Mouse (Mus musculus) lung, postnatal 0 days (tissue): Measurements from ENCODE around the gene Pakap. TPM values are rescaled to one million over a fixed set of nuclear protein-coding genes. Genes with fewer than 3 reads are reported as not detected.

ENCODE experiments used
- ATAC-seq: fragments of 200-750 bp; cut with Nextera tagmentation; 2 replicates; pipeline ENCODE4 v1.8.0; 2017; ENCODE audit warnings: moderate library complexity
- DNase-seq: peaks from one replicate; pipeline ENCODE4 v3.0.0-alpha.2; 2016; ENCODE audit warnings: low spot score
- H3K27ac ChIP-seq: fragments of 300-500 bp; sonication (generic); 2 replicates; pipeline ENCODE4 v1.5.1; 2014; ENCODE audit warnings: antibody characterized with exemption, mild to moderate bottlenecking, low read length, mixed read lengths
- H3K27me3 ChIP-seq: fragments of 300-500 bp; sonication (generic); replicated peaks from 2 replicates; pipeline ENCODE4 v1.6.1; 2014; ENCODE audit warnings: low read length, mixed read lengths; ENCODE audit not compliant: insufficient read depth
- H3K36me3 ChIP-seq: fragments of 300-500 bp; sonication (generic); 2 replicates; pipeline ENCODE4 v1.6.1; 2014; ENCODE audit warnings: low read length, mixed read lengths; ENCODE audit not compliant: insufficient read depth
- H3K4me1 ChIP-seq: fragments of 300-500 bp; sonication (generic); 2 replicates; pipeline ENCODE4 v1.6.1; 2014; ENCODE audit warnings: antibody characterized with exemption, low read depth, low read length, mixed read lengths; ENCODE audit not compliant: insufficient read depth
- H3K4me2 ChIP-seq: fragments of 300-500 bp; sonication (generic); replicated peaks from 2 replicates; pipeline ENCODE4 v1.6.1; 2014; ENCODE audit warnings: low read depth, mild to moderate bottlenecking, low read length, moderate library complexity, mixed read lengths
- H3K4me3 ChIP-seq: fragments of 300-500 bp; sonication (generic); 2 replicates; pipeline ENCODE4 v1.5.1; 2014; ENCODE audit warnings: low read depth, low read length
- H3K9ac ChIP-seq: fragments of 300-500 bp; sonication (generic); replicated peaks from 2 replicates; pipeline ENCODE4 v1.6.1; 2014; ENCODE audit warnings: low read depth, mild to moderate bottlenecking
- H3K9me3 ChIP-seq: fragments of 300-500 bp; sonication (generic); 2 replicates; pipeline ENCODE4 v1.6.1; 2016; ENCODE audit warnings: low read length, mixed read lengths
- CTCF ChIP-seq: IDR thresholded peaks from 2 replicates; pipeline ENCODE4 v1.5.1; 2016; ENCODE audit warnings: antibody characterized with exemption, mild to moderate bottlenecking
- EP300 ChIP-seq: IDR thresholded peaks from 2 replicates; pipeline ENCODE4 v1.6.1; 2016; ENCODE audit warnings: antibody characterized with exemption, mild to moderate bottlenecking, control low read depth
- WGBS: fragments of 180-500 bp; shearing (Covaris S2); extraction: QIAGEN DNeasy Blood & Tissue Kit; methylation state at CpG from one replicate; pipeline ENCODE4 v1.1.7; 2014; 5-methylcytosine and 5-hydroxymethylcytosine counted together
- polyA plus RNA-seq: library from polyadenylated mRNA; unstranded; fragments of >200 nt; fragmentation: Nextera tagmentation; extraction: Ambion mirVana; gene quantifications from 2 replicates; pipeline ENCODE4 v1.2.1, GENCODE M21; 2015

Gene Pakap
- polyA plus RNA-seq, 1 experiment from 2014 or later: 60.5 TPM

DNA sequence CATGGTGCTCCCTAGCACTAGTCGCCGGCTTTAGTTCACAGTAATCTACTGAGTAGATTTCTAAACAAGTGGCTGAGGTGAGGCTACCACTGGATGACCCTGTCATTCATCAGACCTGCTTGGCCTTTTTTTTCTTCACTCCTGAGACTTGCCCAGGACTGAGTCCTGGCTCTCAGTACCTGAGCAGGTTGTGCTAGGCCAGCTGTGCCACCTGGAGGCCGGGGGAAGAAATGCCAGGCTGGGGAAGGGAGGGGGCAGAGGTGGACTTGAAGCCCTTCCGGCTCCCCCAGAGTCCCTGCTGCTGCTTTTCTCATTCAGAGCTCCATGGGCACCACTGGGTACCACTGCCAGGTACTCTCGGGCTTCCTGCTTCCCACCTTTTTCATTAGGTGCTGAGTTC is 220.7 kb downstream of the Pakap start:
- 63% methylated on average over 5 of the region's 5 CpGs for WGBS
- ATAC-seq (no peak), DNase-seq (no peak)
- Histone ChIP-seq H3K27me3 (no peaks in the 10 kb centered on the region), H3K36me3 (no peaks in the 10 kb centered on the region), H3K4me3 (no peak overlapping the region), H3K4me2 (no peak overlapping the region), H3K4me1 (peaks cover 7% of the 10 kb centered on the region; the same call in 1 of the 2 replicates), H3K9me3 (no peaks in the 10 kb centered on the region), H3K9ac (no peak overlapping the region), H3K27ac (no peak overlapping the region)
- no peak for TF ChIP-seq EP300
- peak; percentile 67 for TF ChIP-seq CTCF

DNA sequence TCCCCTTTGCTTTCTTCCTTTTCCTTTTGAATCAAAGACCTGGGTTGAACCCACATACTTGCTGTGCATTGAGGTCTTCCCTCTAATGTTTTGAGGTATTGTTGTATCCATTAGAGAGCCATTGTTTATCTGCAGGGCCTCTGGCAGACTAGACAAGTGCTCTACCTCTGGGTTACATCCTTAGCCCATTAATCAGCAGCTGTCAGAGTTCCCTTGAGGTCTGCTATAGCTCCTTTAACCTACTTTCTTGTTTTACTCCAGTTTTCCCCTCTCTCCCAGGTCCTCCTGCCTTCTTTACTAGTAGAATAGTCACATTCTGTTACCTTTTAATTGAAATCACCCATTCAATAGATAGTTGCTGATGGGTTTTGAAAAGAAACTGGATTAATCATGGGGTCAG is 221.1 kb downstream of the Pakap start:
- H3K9ac ChIP-seq: no peak overlapping the region
- H3K27ac ChIP-seq: no peak overlapping the region

DNA sequence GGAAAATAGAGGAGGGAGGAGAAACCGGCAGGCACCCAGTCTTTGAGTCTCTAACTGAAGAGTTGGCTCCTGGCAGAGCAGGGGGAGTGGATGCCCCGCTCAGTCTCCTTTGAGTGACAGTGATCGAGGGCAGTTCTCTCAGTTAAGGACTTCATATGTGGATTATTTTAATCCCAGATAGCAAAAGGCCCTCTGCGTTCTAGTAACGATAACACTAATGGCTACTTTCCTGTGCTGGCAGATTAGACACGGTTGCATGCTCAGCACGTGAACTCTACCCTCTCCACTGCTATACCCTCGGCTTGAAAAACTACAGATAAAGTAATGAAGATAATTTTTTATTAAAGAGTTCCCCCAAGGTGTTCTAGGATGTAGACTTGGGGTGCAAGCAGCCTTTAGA is 226.0 kb downstream of the Pakap start:
- Histone ChIP-seq H3K27me3 (no peaks in the 10 kb centered on the region), H3K27ac (peak overlapping the region; percentile 76), H3K9me3 (no peaks in the 10 kb centered on the region), H3K4me1 (peaks cover 22% of the 10 kb centered on the region; the same call in 1 of the 2 replicates), H3K9ac (no peak overlapping the region), H3K4me3 (no peak overlapping the region), H3K36me3 (no peaks in the 10 kb centered on the region), H3K4me2 (no peak overlapping the region)
- ATAC-seq (peak; percentile 3; the same call in 1 of the 2 replicates), DNase-seq (peak; percentile 28)
- TF ChIP-seq EP300: no peak
- no peak for TF ChIP-seq CTCF
- WGBS: 23% methylated on average over 8 of the region's 8 CpGs

More for the DNA sequence above, 221.1 kb downstream of the Pakap start:
- H3K27me3 ChIP-seq: no peaks in the 10 kb centered on the region
- H3K4me1 ChIP-seq: peaks cover 10% of the 10 kb centered on the region; the same call in 1 of the 2 replicates
- no peak overlapping the region for H3K4me2 ChIP-seq
- DNase-seq (no peak), ATAC-seq (no peak)
- H3K36me3 ChIP-seq: no peaks in the 10 kb centered on the region
- no peak for TF ChIP-seq EP300
- TF ChIP-seq CTCF: no peak
- H3K4me3 ChIP-seq: no peak overlapping the region
- H3K9me3 ChIP-seq: no peaks in the 10 kb centered on the region

DNA sequence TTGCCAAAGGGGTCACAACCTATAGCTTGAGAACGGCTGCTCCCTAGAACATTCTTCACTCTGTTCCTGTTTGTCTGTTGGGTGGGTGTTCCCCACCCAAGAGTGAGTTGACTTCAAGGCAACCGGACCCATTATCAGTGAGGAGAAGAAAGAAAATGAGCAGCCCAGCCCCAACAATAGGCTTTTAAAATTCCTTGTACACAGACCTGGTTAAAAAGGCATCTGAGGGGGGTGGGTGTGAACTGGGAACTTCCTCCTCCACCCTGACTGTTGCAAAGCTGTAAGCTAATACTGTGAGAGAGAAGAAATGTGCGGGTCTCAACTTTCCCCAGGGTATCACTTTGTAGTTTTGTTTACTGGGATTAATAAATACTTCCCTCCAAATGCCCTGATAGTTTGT is 226.6 kb downstream of the Pakap start:
- Histone ChIP-seq H3K27ac (peak overlapping the region; percentile 76), H3K9ac (no peak overlapping the region), H3K27me3 (no peaks in the 10 kb centered on the region), H3K4me2 (no peak overlapping the region), H3K4me3 (no peak overlapping the region), H3K36me3 (no peaks in the 10 kb centered on the region), H3K9me3 (no peaks in the 10 kb centered on the region), H3K4me1 (peaks cover 22% of the 10 kb centered on the region; the same call in 1 of the 2 replicates)
- DNase-seq (peak; percentile 55), ATAC-seq (peak; percentile 59)
- no peak for TF ChIP-seq CTCF
- TF ChIP-seq EP300: peak; percentile 68
- 3% methylated on average over 3 of the region's 3 CpGs for WGBS

DNA sequence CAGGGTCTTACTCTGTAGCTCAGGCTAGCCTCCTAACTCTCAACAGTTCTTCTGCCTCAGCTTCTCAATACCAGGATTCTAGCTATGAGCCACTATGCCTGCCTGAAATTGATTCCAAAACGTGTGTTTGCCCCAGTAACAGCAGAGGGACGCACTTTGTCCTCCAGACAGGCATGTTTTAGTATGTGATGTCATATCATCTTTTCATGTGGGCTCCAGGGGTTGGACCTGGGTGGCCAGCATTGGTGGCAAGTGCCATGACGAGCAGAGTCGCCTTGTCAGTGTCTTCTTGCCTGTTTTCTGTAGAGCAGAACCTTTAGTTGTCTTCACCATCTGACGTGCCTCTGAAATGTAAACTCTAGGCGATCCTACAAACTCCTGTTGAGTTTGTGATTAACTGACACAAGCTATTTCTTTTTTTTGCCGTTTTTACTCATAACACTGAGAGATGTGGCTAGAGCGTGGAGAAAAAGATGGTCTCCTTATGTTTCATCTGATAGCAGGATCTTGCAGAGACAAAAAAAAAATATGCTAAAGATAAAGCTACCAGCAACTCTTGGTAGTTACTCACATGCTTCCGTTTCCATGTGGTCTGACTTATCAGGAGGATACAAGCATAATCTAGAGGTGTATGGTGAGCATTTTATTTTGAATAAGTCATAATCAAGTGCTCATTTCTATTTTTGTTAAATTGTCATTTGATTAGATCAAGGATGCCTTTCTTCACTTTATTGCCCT is 229.7 kb downstream of the Pakap start:
- H3K27me3 ChIP-seq: no peaks in the 10 kb centered on the region
- no peak overlapping the region for H3K9ac ChIP-seq
- no peak overlapping the region for H3K4me3 ChIP-seq
- H3K27ac ChIP-seq: 0 out of 2 replicates have a peak overlapping the region, but pooled peaks have one; percentile 32
- DNase-seq: no peak
- 62% methylated on average over 9 of the region's 9 CpGs for WGBS
- peaks cover 22% of the 10 kb centered on the region; the same call in 1 of the 2 replicates for H3K4me1 ChIP-seq
- ATAC-seq: no peak
- H3K36me3 ChIP-seq: no peaks in the 10 kb centered on the region
- H3K4me2 ChIP-seq: no peak overlapping the region
- H3K9me3 ChIP-seq: no peaks in the 10 kb centered on the region
- no peak for TF ChIP-seq CTCF
- TF ChIP-seq EP300: no peak; the same call in 1 of the 2 replicates

DNA sequence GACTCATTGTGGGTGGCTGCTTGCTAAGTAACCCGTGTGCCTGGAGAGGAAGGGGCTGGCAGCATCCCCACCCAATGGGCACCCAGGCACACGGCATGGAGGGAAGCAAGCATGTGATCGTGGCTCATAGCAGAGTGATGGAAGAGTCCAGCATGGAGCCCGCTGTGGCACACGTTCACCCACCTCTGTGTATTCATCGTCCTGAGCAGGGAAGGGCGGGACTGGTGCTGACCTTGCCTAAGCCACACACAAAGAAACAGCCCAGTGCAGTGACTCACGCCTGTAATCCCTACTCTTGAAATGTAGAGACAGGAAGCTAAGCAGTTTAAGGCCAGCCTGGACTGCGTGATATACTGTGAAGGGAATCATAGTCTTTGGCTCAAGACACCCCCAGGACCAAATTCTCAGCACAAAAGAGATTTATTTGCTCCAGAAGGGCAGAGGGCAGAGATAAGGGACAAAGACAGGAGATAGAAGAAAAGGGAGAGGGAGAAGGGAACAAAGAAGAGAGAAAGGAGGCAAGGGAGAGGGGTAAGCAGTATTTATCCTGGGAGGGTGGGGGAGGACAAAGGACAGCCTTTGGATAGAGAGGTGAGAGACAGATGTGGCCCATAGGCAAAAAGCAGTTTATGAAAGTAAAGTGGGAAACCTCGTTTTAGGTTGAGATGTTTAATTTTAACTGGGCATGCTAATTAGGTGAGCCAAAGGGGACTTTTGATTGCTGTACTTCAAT is 230.5 kb downstream of the Pakap start:
- no peak overlapping the region for H3K9ac ChIP-seq
- peak; percentile 88 for ATAC-seq

More for the DNA sequence above, 230.5 kb downstream of the Pakap start:
- no peak overlapping the region for H3K4me3 ChIP-seq
- H3K27ac ChIP-seq: 0 out of 2 replicates have a peak overlapping the region, but pooled peaks have one; percentile 38
- no peaks in the 10 kb centered on the region for H3K36me3 ChIP-seq
- TF ChIP-seq EP300 (no peak), CTCF (no peak)
- no peaks in the 10 kb centered on the region for H3K27me3 ChIP-seq
- H3K4me1 ChIP-seq: peaks cover 17% of the 10 kb centered on the region; the same call in 1 of the 2 replicates
- DNase-seq: peak; percentile 79
- 29% methylated on average over 10 of the region's 10 CpGs for WGBS
- no peak overlapping the region for H3K4me2 ChIP-seq
- H3K9me3 ChIP-seq: no peaks in the 10 kb centered on the region
